Mouse (Mus musculus) stomach, postnatal 0 days (tissue): Measurements from ENCODE around the gene Coro6.

Experiments
- CTCF ChIP-seq: IDR thresholded peaks from 2 replicates; pipeline ENCODE4 v1.5.1; 2016; ENCODE audit warnings: antibody characterized with exemption, low read depth, mild to moderate bottlenecking, moderate library complexity
- EP300 ChIP-seq: optimal IDR thresholded peaks from 2 replicates; pipeline ENCODE3; 2016; ENCODE audit warnings: antibody characterized with exemption

GRCm38 (mm10) chr11:77476216-77476615 is 14.0 kb downstream of the Coro6 start:
- no peak for TF ChIP-seq CTCF
- TF ChIP-seq EP300: no peak
